Mouse (Mus musculus) lung, adult 2 months (tissue): ENCODE measurements around the gene Slc16a12.

ENCODE experiments used
- CTCF ChIP-seq: fragments of 200-500 bp; IDR thresholded peaks from 2 replicates; pipeline ENCODE4 v1.5.1; 2011; ENCODE audit warnings: mild to moderate bottlenecking, low read length, control low read depth; ENCODE audit not compliant: insufficient read depth
- POLR2A ChIP-seq: fragments of 200-500 bp; IDR thresholded peaks from 2 replicates; pipeline ENCODE4 v1.6.1; 2011; ENCODE audit warnings: low read depth, mild to moderate bottlenecking, control low read depth, low read length, borderline replicate concordance; ENCODE audit errors: extremely low read depth

GRCm38 (mm10) chr19:34666127-34666526, 81.0 kb downstream of the Slc16a12 start:
- TF ChIP-seq CTCF (peak; percentile 97), POLR2A (no peak)
